In the genomic region with DNA sequence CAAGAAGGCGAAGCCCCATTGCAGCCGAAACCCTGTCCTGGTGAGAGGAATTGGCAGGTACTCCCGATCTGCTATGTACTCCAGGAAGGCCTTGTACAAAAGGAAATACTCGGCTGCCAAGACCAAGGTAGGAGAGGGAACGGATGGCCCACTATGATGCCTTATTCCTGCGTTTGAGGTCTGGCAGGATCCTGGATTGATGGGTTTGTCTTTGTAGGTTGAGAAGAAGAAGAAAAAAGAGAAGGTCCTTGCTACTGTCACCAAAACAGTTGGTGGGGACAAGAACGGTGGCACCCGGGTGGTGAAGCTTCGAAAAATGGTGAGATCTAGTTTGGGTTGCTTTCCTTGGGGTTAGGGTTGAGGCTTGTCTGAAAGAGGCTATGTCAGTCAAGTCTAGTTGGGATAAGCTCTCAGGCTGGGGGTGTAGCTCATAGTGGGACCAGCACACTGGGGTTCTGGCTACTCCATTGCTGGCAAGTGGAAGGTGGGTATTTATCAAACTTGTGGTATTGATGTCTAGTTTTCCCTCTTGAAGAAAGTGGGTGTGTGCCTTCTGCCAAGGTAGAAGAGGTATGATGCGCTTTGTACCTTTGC, we compare ENCODE assay signal across 8 mouse cellular contexts. TPM values are rescaled to one million over a fixed set of nuclear protein-coding genes. Genes with fewer than 3 reads are reported as not detected.
DNase-seq lines count a peak whose midpoint lies in the region; ATAC-seq and TF ChIP-seq lines count a peak whose summit lies in the region.
"Not testable (repeated sequence)": the region's sequence is repeated elsewhere in the genome, so short reads cannot be mapped to it uniquely, and the experiment has no call there.

No protein-coding gene starts in this region.

- peak overlapping the region; percentile 78 for H3K9ac ChIP-seq in CH12.LX (ENCODE audit: insufficient read depth, low read depth)
- peak overlapping the region; percentile 100 for H3K9ac ChIP-seq in embryonic facial prominence, embryonic 13.5 days
- peak overlapping the region; percentile 18; the same call in 1 of the 2 replicates for H3K9ac ChIP-seq in forebrain, postnatal 0 days
- peak overlapping the region; percentile 54 for H3K9ac ChIP-seq in hindbrain, embryonic 12.5 days
- peak overlapping the region; percentile 94 for H3K9ac ChIP-seq in kidney, embryonic 16.5 days (replicated peaks; ENCODE audit: low read length)
- peak overlapping the region; percentile 97 for H3K9ac ChIP-seq in liver, embryonic 13.5 days
- H3K9ac ChIP-seq in midbrain, embryonic 11.5 days (ENCODE audit: low read length): not testable (repeated sequence)
- H3K9ac ChIP-seq in neural tube, embryonic 15.5 days (replicated peaks): peak overlapping the region; percentile 97

- H3K4me1 ChIP-seq in CH12.LX (ENCODE audit: control insufficient read depth in 1 of 2, insufficient read depth in 2 of 2): peaks cover 13 to 41% of the 10 kb centered on the region in 2 experiments
- peaks cover 25% of the 10 kb centered on the region for H3K4me1 ChIP-seq in embryonic facial prominence, embryonic 13.5 days
- not testable (repeated sequence) for H3K4me1 ChIP-seq in forebrain, postnatal 0 days (ENCODE audit: insufficient read depth); midbrain, embryonic 11.5 days (ENCODE audit: control insufficient read depth, insufficient read depth, low read length)
- peaks cover 28% of the 10 kb centered on the region for H3K4me1 ChIP-seq in hindbrain, embryonic 12.5 days
- H3K4me1 ChIP-seq in kidney, embryonic 16.5 days (ENCODE audit: insufficient read depth, low read length): peaks cover 17% of the 10 kb centered on the region
- peaks cover 37% of the 10 kb centered on the region for H3K4me1 ChIP-seq in liver, embryonic 13.5 days (replicated peaks)
- H3K4me1 ChIP-seq in neural tube, embryonic 15.5 days: peaks cover 33% of the 10 kb centered on the region

- dilution Hi-C loops in CH12.LX (cut with MboI; ENCODE audit: extremely low pct_ligation_motif_present, extremely low pct_unique_long_range_greater_than_20kb, low sequenced_read_pairs): not testable (repeated sequence)

- not testable (repeated sequence) for ATAC-seq in embryonic facial prominence, embryonic 13.5 days (ENCODE audit: insufficient number of reproducible peaks, insufficient read depth, low FRiP score, low TSS enrichment, low read depth); forebrain, postnatal 0 days; hindbrain, embryonic 12.5 days (ENCODE audit: low FRiP score); kidney, embryonic 16.5 days (ENCODE audit: low FRiP score, low TSS enrichment); liver, embryonic 13.5 days (ENCODE audit: low read depth); midbrain, embryonic 11.5 days (ENCODE audit: low FRiP score); neural tube, embryonic 15.5 days (ENCODE audit: low FRiP score)

- not testable (repeated sequence) for H3K27me3 ChIP-seq in CH12.LX (replicated peaks); embryonic facial prominence, embryonic 13.5 days; forebrain, postnatal 0 days (ENCODE audit: insufficient read depth, low read length); hindbrain, embryonic 12.5 days; kidney, embryonic 16.5 days (ENCODE audit: insufficient read depth, low read length); liver, embryonic 13.5 days; midbrain, embryonic 11.5 days (ENCODE audit: control insufficient read depth, insufficient read depth, low read length); neural tube, embryonic 15.5 days (replicated peaks)

- WGBS in embryonic facial prominence, embryonic 13.5 days: 66% methylated on average over 8 of the region's 10 CpGs
- WGBS in forebrain, postnatal 0 days: 79% methylated on average over 8 of the region's 10 CpGs
- 75% methylated on average over 9 of the region's 10 CpGs for WGBS in hindbrain, embryonic 12.5 days
- 72% methylated on average over 8 of the region's 10 CpGs for WGBS in kidney, embryonic 16.5 days
- WGBS in liver, embryonic 13.5 days (ENCODE audit: insufficient replicate concordance): 37% methylated on average over 8 of the region's 10 CpGs
- WGBS in midbrain, embryonic 11.5 days: 78% methylated on average over 8 of the region's 10 CpGs
- WGBS in neural tube, embryonic 15.5 days: 76% methylated on average over 9 of the region's 10 CpGs

- H3K79me2 ChIP-seq in CH12.LX (replicated peaks; ENCODE audit: control insufficient read depth, extremely low read depth, insufficient read depth, poor library complexity, severe bottlenecking): peaks cover 46% of the 10 kb centered on the region

- H3K36me3 ChIP-seq in CH12.LX (replicated peaks in 1 of 2; ENCODE audit: control insufficient read depth in 1 of 2, insufficient read depth in 1 of 2, low read length in 1 of 2): peaks cover 51 to 56% of the 10 kb centered on the region in 2 experiments
- peaks cover 52% of the 10 kb centered on the region for H3K36me3 ChIP-seq in embryonic facial prominence, embryonic 13.5 days
- peaks cover 43% of the 10 kb centered on the region for H3K36me3 ChIP-seq in forebrain, postnatal 0 days (ENCODE audit: insufficient read depth)
- peaks cover 52% of the 10 kb centered on the region for H3K36me3 ChIP-seq in hindbrain, embryonic 12.5 days
- peaks cover 48% of the 10 kb centered on the region for H3K36me3 ChIP-seq in kidney, embryonic 16.5 days (ENCODE audit: insufficient read depth, low read length)
- H3K36me3 ChIP-seq in liver, embryonic 13.5 days: peaks cover 52% of the 10 kb centered on the region
- H3K36me3 ChIP-seq in midbrain, embryonic 11.5 days (ENCODE audit: control insufficient read depth, insufficient read depth, low read length): peaks cover 38% of the 10 kb centered on the region
- peaks cover 48% of the 10 kb centered on the region for H3K36me3 ChIP-seq in neural tube, embryonic 15.5 days

- not testable (repeated sequence) for H3K27ac ChIP-seq in CH12.LX (ENCODE audit: insufficient read depth, low read depth); embryonic facial prominence, embryonic 13.5 days; forebrain, postnatal 0 days (ENCODE audit: low read depth, low read length); hindbrain, embryonic 12.5 days; kidney, embryonic 16.5 days (ENCODE audit: low read length); midbrain, embryonic 11.5 days (ENCODE audit: low read depth, low read length); neural tube, embryonic 15.5 days (replicated peaks)
- H3K27ac ChIP-seq in liver, embryonic 13.5 days: peak overlapping the region; percentile 83

- not testable (repeated sequence) for H3K9me3 ChIP-seq in CH12.LX (replicated peaks; ENCODE audit: low read length); embryonic facial prominence, embryonic 13.5 days; forebrain, postnatal 0 days (ENCODE audit: low read length); hindbrain, embryonic 12.5 days (replicated peaks); kidney, embryonic 16.5 days (ENCODE audit: low read length); liver, embryonic 13.5 days (replicated peaks); midbrain, embryonic 11.5 days (ENCODE audit: control insufficient read depth, low read length); neural tube, embryonic 15.5 days (replicated peaks)

- TF ChIP-seq RAD21 in CH12.LX (IDR thresholded peaks at IDR 0.05; ENCODE audit: low read depth, low read length): not testable (repeated sequence)

- not testable (repeated sequence) for DNase-seq in CH12.LX (ENCODE audit: extremely low read depth); forebrain, postnatal 0 days; liver, embryonic 13.5 days
- peak; percentile 64 for DNase-seq in midbrain, embryonic 11.5 days (ENCODE audit: low spot score, missing footprints)

- peak overlapping the region; percentile 94 for H3K4me2 ChIP-seq in CH12.LX (ENCODE audit: insufficient read depth, low read depth, poor library complexity, severe bottlenecking)
- peak overlapping the region; percentile 69 for H3K4me2 ChIP-seq in embryonic facial prominence, embryonic 13.5 days
- peak overlapping the region; percentile 77 for H3K4me2 ChIP-seq in forebrain, postnatal 0 days (ENCODE audit: low read depth)
- H3K4me2 ChIP-seq in hindbrain, embryonic 12.5 days (replicated peaks): peak overlapping the region; percentile 77
- peak overlapping the region; percentile 62 for H3K4me2 ChIP-seq in kidney, embryonic 16.5 days (replicated peaks; ENCODE audit: low read depth, low read length)
- H3K4me2 ChIP-seq in liver, embryonic 13.5 days: peak overlapping the region; percentile 82
- peak overlapping the region; percentile 75 for H3K4me2 ChIP-seq in midbrain, embryonic 11.5 days
- peak overlapping the region; percentile 80 for H3K4me2 ChIP-seq in neural tube, embryonic 15.5 days

- peak overlapping the region; percentile 50 to 85 (median 53) for H3K4me3 ChIP-seq in CH12.LX (replicated peaks in 1 of 3; ENCODE audit: low read depth in 2 of 3, low read length in 2 of 3, poor library complexity in 1 of 3)
- H3K4me3 ChIP-seq in embryonic facial prominence, embryonic 13.5 days: peak overlapping the region; percentile 98
- peak overlapping the region; percentile 78; the same call in 1 of the 2 replicates for H3K4me3 ChIP-seq in forebrain, postnatal 0 days (ENCODE audit: low read depth, low read length)
- H3K4me3 ChIP-seq in hindbrain, embryonic 12.5 days: peak overlapping the region; percentile 95
- H3K4me3 ChIP-seq in kidney, embryonic 16.5 days (ENCODE audit: low read length): peak overlapping the region; percentile 98
- H3K4me3 ChIP-seq in liver, embryonic 13.5 days (replicated peaks): peak overlapping the region; percentile 88
- peak overlapping the region; percentile 94 for H3K4me3 ChIP-seq in midbrain, embryonic 11.5 days (ENCODE audit: low read depth, low read length)
- H3K4me3 ChIP-seq in neural tube, embryonic 15.5 days (replicated peaks): peak overlapping the region; percentile 88

- not testable (repeated sequence) for TF ChIP-seq EP300 in CH12.LX (IDR thresholded peaks at IDR 0.05; ENCODE audit: low read length)

- in situ Hi-C loops in CH12.LX (cut with MboI; ENCODE audit: low pct_ligation_motif_present, low pct_unique_long_range_greater_than_20kb, low sequenced_read_pairs): loop anchor here (10.0 kb wide), 1 partner anchor 169 kb away; no protein-coding TSS in a partner anchor

- TF ChIP-seq POLR2A in CH12.LX (IDR thresholded peaks at IDR 0.05; ENCODE audit: low read depth, low read length): not testable (repeated sequence)

- TF ChIP-seq CTCF in CH12.LX (conservative IDR thresholded peaks at IDR 0.05 in 1 of 2, IDR thresholded peaks at IDR 0.05 in 1 of 2; ENCODE audit: low read depth in 2 of 2, low read length in 2 of 2); forebrain, postnatal 0 days (IDR thresholded peaks at IDR 0.05; ENCODE audit: low read depth): not testable (repeated sequence)

RNA-seq across cellular contexts. Expression of gene Rpl6, which starts 1.4 kb away (rescaled TPM):
- total RNA-seq in CH12.LX (2012; rRNA removed): 2,694 and 2,801 TPM in 2 replicates
- total RNA-seq in CH12.LX (2014; rRNA removed): 2,433 and 2,576 TPM in 2 replicates
- 2,607 and 2,835 TPM in 2 replicates for polyA plus RNA-seq in CH12.LX (2012; ENCODE audit: insufficient read length, low read depth)
- polyA plus RNA-seq in embryonic facial prominence, embryonic 13.5 days (2015; fragmentation: Nextera tagmentation; extraction: Ambion mirVana): 726 and 753 TPM in 2 replicates
- total RNA-seq in forebrain, postnatal 0 days (2014; rRNA removed): 672 and 863 TPM in 2 replicates
- 359 and 435 TPM in 2 replicates for polyA plus RNA-seq in forebrain, postnatal 0 days (2015; fragmentation: Nextera tagmentation; extraction: Ambion mirVana)
- 472 and 473 TPM in 2 replicates for polyA plus RNA-seq in hindbrain, embryonic 12.5 days (2016; fragmentation: Nextera tagmentation; extraction: Ambion mirVana)
- polyA plus RNA-seq in kidney, embryonic 16.5 days (2015; fragmentation: Nextera tagmentation; extraction: Ambion mirVana): 575 and 586 TPM in 2 replicates
- polyA plus RNA-seq in liver, embryonic 13.5 days (2015; fragmentation: Nextera tagmentation; extraction: Ambion mirVana): 556 and 610 TPM in 2 replicates
- 664 and 673 TPM in 2 replicates for polyA plus RNA-seq in midbrain, embryonic 11.5 days (2014; fragmentation: Nextera tagmentation; extraction: Ambion mirVana)
- 343 and 391 TPM in 2 replicates for polyA plus RNA-seq in neural tube, embryonic 15.5 days (2015; fragmentation: Nextera tagmentation; extraction: Ambion mirVana)

RNA-seq across cellular contexts. Expression of gene Hectd4, which starts 14.4 kb away (rescaled TPM):
- total RNA-seq in CH12.LX (2012; rRNA removed) (6.8 and 7.8 TPM in 2 replicates), CH12.LX (2014; rRNA removed) (0.89 and 2.1 TPM in 2 replicates)
- 4.3 and 6.0 TPM in 2 replicates for polyA plus RNA-seq in CH12.LX (2012; ENCODE audit: insufficient read length, low read depth)
- 4.7 and 7.1 TPM in 2 replicates for polyA plus RNA-seq in embryonic facial prominence, embryonic 13.5 days (2015; fragmentation: Nextera tagmentation; extraction: Ambion mirVana)
- 75.6 and 107 TPM in 2 replicates for total RNA-seq in forebrain, postnatal 0 days (2014; rRNA removed)
- polyA plus RNA-seq in forebrain, postnatal 0 days (2015; fragmentation: Nextera tagmentation; extraction: Ambion mirVana): 8.3 and 14.0 TPM in 2 replicates
- 16.4 and 16.9 TPM in 2 replicates for polyA plus RNA-seq in hindbrain, embryonic 12.5 days (2016; fragmentation: Nextera tagmentation; extraction: Ambion mirVana)
- 3.8 and 4.5 TPM in 2 replicates for polyA plus RNA-seq in kidney, embryonic 16.5 days (2015; fragmentation: Nextera tagmentation; extraction: Ambion mirVana)
- polyA plus RNA-seq in liver, embryonic 13.5 days (2015; fragmentation: Nextera tagmentation; extraction: Ambion mirVana): 6.9 and 7.6 TPM in 2 replicates
- polyA plus RNA-seq in midbrain, embryonic 11.5 days (2014; fragmentation: Nextera tagmentation; extraction: Ambion mirVana): 8.0 and 9.7 TPM in 2 replicates
- polyA plus RNA-seq in neural tube, embryonic 15.5 days (2015; fragmentation: Nextera tagmentation; extraction: Ambion mirVana): 16.4 and 18.0 TPM in 2 replicates

RNA-seq across cellular contexts. Expression of gene Ptpn11, which starts 14.4 kb away (rescaled TPM):
- total RNA-seq in CH12.LX (2012; rRNA removed): 44.6 and 52.2 TPM in 2 replicates
- 29.4 and 33.2 TPM in 2 replicates for total RNA-seq in CH12.LX (2014; rRNA removed)
- polyA plus RNA-seq in CH12.LX (2012; ENCODE audit: insufficient read length, low read depth): 62.1 and 62.8 TPM in 2 replicates
- 23.1 and 26.3 TPM in 2 replicates for polyA plus RNA-seq in embryonic facial prominence, embryonic 13.5 days (2015; fragmentation: Nextera tagmentation; extraction: Ambion mirVana)
- 49.1 and 60.9 TPM in 2 replicates for total RNA-seq in forebrain, postnatal 0 days (2014; rRNA removed)
- polyA plus RNA-seq in forebrain, postnatal 0 days (2015; fragmentation: Nextera tagmentation; extraction: Ambion mirVana): 21.4 and 25.5 TPM in 2 replicates
- polyA plus RNA-seq in hindbrain, embryonic 12.5 days (2016; fragmentation: Nextera tagmentation; extraction: Ambion mirVana): 21.4 and 22.7 TPM in 2 replicates
- polyA plus RNA-seq in kidney, embryonic 16.5 days (2015; fragmentation: Nextera tagmentation; extraction: Ambion mirVana): 17.0 and 19.1 TPM in 2 replicates
- polyA plus RNA-seq in liver, embryonic 13.5 days (2015; fragmentation: Nextera tagmentation; extraction: Ambion mirVana): 12.5 TPM in 2 replicates
- polyA plus RNA-seq in midbrain, embryonic 11.5 days (2014; fragmentation: Nextera tagmentation; extraction: Ambion mirVana): 24.5 and 25.2 TPM in 2 replicates
- 18.2 and 20.0 TPM in 2 replicates for polyA plus RNA-seq in neural tube, embryonic 15.5 days (2015; fragmentation: Nextera tagmentation; extraction: Ambion mirVana)
